Mouse (Mus musculus): ENCODE data around the gene Cebpg.

DNA sequence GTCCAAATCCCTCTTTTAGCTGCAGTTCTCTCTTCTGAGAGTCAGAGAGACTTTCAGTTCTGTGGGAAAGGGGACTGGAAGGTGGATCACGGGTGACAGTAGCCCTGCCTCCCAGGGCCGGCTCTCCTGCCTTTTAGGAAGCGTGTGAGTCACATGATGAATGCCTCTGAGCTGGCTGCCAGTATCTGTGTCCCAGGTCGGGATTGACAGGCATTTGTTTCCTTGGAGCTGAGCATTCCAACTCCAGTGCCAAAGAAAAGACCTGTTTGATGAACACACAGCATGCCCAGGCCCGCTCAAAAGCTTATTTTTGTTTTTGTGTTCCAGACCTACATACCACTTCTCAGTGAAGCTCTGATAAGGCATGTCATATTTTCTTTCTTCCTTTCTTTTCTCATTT, 20.3 kb upstream of the Cebpg start:
- no peak for TF ChIP-seq CTCF (IDR thresholded peaks at IDR 0.05; ENCODE audit: borderline replicate concordance, insufficient read depth, low read depth, low read length)
- TF ChIP-seq POLR2A (IDR thresholded peaks at IDR 0.05; ENCODE audit: borderline replicate concordance, insufficient read depth, low read length), result no peak
